Mouse (Mus musculus) WW6 (cell line): Measurements from ENCODE around the gene Vmn1r67.

Source experiments
- DNase-seq: peaks from one replicate; pipeline ENCODE4 v3.0.0-alpha.2; 2013; ENCODE audit warnings: low read depth, low spot score

Gene Vmn1r67

DNA sequence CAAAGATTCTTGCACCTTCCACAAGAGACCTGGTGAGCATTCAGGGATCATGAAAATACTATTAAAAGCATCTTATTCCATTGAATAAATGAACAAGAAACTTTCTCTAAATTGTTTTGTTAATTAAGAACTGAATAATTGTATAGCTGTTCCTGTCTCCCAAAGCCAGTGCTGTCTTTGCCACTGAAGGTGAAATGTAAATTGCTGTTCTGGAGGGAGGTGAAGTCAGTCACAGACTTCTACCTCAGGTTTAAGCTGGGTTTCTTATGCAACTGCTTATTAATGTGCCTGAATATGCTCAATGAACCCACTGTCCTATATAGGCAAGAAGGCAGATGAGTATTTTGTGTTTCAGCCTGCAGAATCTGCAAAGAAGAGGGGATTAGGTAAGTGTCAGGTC is at the start of gene Vmn1r67:
TSS of gene Vmn1r67 (plus strand) at position 301 of the 400 bp plus-strand sequence.
- no peak for DNase-seq

DNA sequence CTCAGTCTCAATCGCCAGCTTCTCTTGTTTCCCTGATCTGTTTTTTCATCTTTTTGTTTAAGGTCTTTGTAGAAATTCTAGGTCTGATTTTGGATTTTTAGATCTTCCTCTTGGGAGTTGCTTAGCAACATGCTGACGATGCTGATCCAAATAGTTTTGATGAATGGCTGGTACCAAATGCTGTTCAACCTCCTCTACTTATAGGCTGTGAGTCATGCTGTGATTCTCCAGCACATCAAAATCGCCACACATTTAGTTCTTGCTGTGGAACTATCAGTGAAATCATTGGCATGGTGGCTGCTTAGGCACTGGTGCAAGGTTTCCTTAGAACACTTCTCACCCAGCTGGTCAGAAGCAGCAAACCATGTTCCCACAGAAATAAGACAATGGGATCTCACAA is 15.0 kb downstream of the Vmn1r67 start:
- DNase-seq, result no peak

DNA sequence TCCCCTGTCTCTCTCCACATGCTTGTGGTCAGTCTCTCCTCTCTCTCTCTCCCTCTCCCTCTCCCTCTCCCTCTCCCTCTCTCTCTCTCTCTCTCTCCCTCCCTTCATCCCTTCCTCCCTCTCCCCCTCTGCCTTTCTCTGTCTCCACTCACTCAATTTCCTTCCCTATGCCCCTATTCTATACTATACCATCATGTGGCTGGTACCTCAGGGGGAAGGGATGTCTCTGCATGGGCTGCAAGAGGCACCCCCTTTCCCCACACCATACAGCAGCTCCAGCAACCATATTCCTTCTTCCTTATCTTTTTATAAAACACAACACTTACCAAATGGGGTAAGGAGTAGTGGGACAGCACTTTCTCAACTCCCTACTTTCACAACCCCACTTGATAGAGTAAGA is 36.7 kb downstream of the Vmn1r67 start:
- DNase-seq, result no peak

DNA sequence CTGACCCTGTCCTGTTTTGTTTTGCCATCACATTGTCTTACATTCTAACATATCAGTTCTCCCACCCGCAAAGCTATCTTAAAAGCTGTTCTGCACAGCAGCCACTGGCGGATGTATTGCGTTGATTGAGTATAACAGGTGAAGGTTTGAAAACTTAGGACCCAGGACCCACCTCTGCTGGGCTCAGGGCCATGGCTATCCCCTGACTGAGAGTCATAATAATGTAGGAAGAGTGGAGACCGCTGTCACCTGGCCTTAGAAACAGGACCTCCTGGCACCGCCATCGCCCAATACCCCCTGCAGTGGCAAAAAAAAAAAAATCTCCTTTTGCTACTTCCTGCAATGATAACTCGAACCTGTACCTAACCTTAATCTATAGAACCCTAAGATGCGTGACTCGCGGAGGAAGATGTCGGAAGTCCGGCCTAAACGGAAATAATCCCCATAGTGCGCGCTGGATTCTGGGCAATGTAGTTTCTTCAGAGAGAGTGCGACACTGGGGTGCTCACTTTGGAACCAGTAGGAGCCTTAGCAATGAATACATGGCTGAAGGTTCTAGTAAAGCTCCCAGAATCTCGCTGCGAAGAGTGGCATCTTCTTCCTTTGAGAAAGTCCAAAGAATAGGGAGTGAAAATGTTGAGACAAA is 37.6 kb downstream of the Vmn1r67 start:
- no peak for DNase-seq

DNA sequence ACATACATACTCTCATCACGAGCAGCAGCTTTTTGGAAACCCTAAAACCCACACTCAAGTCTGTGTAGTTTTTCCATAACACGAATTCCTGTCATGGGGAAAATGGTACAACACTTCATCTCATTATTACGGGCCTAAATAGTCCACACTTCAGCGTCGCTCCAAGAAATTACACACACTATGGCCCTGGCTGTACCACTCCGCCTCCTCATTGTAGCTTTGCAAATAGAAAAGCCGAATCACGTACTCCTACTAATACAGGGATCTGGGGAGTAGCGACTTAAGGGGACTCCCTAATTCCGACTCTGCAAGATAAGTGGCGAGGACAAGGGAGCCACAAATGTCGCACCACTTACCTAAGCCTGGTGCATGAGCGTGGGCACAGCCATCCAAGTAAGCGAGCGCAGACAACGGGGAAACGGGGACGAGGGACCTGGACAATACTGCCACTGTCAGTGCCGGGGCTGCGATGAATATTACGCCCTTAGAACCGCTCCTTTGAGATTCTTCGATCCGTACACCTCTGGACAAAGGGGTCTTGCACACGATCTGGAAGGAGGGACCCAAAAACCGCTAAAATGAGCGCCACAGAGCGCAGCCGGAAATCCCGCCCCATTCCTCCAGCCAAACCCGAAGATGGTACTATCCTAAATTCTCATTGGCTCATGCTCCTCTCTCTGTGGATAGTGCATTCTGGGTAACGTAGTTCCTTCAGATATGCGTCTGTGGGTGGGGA is 51.8 kb downstream of the Vmn1r67 start, which contains the start of gene Zik1:
TSS of gene Zik1 (minus strand) at position 609 of the 736 bp plus-strand sequence.
- peak; percentile 39 for DNase-seq

DNA sequence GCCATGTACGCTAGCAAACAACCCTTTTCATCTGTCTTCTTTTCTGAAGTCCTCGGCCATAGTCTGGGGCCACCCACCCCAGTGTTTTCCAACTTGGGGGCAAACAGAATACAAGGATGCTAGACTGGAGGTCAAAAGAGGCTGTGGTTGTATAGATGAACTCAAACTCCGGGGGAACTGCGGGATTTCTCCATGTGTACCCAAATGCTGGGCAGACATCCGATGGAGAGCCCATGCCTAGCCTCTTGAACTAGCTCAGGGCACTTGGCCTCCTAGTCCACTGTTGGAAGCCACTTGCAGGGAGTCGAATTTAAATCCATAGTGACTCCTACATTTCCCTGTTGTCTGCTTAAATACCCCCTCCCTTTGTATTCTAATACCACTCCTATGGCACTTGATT is 52.4 kb downstream of the Vmn1r67 start:
- DNase-seq, result no peak
